Mouse (Mus musculus): ENCODE measurements around the gene Brd3os. TPM values are rescaled to one million over a fixed set of nuclear protein-coding genes. Genes with fewer than 3 reads are reported as not detected.

The Brd3os gene
- 12.4 and 15.2 TPM in 2 replicates for polyA plus RNA-seq (2012; rRNA removed)

GRCm38 (mm10) chr2:27441767-27442707, at the start of gene Brd3os:
Brd3os (plus strand) TSS chr2:27442324.
- DNase-seq (ENCODE audit: low read depth): peak; percentile 79

- no peak for DNase-seq (ENCODE audit: low read depth)
Measured at GRCm38 (mm10) chr2:27394158-27394832, 47.8 kb upstream of the Brd3os start.

DNA sequence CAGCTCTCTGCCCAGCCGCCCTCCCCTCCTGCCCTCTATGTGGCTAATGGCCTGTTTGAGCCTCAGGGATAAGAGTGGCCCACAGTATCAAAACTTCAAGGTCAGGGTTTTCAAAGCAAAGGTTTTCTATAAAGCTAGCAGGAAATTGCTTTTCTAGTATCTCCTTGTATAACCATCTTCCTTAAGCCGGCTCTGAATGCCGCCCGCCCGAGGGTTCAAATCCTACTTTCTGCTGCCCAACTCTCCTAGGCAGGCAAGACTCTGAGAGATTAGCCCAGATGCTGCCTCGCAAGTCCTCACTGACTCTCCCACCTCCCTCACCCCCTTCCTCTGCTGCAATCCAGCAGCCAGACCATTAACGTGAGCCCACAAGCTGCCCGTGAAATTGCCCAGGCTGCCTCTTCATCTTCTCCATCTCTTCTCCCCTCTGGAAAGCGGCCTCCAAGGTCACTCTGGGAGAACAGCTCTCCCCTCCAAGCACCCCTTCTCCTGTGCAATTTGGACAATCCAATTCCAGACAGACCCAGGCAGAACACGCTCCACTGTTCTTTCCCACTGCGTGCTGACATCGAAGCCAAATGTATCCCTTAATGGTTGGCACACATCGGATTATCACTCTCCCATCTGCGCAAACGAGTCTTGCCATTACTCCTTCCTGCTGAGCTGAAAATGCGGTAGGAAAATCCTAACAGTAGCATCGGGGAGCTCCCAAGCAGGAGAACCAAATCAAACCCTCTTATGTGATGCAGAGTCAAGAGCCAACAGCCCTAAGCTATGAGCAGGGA, 45.3 kb upstream of the Brd3os start:
- DNase-seq (ENCODE audit: low read depth): no peak

DNA sequence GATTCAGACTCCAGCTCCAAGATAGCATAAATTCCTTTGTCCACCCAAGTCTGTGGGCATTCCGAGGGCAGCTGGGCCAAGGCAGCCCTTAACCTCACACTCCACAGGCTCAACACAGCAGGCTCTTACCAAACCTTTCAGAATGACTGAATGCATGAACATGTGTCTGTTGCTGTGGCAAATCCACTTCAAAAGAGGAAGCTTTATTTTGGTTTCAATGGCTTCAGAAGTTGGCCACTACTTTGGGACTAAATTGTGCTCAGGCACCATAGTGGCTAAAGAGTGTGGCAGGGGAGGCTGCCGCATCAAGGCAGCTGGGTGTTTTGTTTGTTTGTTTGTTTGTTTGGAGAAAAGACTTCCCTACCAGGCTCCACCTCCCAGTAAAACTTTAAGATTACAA, 42.0 kb upstream of the Brd3os start:
- no peak for DNase-seq (ENCODE audit: low read depth)

DNA sequence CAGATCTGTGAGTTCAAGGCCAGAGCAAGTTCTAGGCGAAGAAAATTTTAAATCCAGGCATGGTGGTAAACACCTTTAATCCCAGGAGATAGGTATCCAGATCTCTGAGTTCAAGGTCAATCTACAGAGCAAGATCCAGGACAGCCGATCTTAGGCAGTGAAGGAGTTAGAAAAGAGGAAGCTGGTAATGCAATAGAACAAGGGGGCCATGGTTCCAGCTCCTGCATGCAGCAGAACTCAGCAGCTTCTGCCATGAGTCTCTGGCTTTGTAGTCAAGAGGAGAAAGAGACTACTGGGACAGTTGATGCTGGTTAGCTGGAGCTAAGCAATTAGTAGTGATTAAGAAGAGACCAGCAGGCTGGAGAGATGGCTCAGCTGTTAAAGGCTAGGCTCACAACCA, 40.6 kb upstream of the Brd3os start:
- DNase-seq (ENCODE audit: low read depth): no peak

DNA sequence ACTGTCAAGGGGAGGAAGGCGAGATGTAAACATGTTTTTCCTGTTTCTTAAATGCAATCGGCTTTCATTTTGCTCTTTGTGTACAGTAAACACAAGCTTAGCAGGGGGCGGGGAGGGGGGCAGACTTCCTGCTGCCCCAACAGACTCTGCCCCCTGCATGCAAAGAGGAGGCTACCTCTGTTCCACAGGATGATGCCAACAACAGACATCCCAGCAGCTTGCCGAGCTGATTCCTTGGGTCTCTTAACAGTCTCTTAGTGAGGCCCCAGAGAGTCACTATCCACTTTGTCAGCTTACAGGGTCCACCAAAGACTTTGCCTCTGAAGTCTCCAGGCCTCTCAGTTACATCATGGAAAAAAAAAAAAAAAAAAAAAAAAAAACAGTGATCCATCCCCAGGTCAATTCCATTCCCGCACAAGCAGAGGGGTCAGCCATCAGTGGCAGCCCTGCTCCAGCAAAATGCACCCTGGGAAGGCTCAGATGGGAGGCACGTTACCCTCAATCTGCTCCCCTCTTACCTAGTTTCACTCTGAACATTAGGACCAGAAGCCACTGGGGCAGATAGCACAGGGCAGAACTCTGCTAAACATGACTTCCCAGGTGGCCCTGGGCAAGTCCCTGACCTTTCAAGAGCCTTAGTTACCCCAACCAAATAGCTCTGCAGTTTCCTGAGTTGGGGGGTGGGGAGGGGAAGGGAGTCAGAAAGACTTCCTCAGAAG, 37.6 kb upstream of the Brd3os start:
- DNase-seq (ENCODE audit: low read depth): no peak

DNA sequence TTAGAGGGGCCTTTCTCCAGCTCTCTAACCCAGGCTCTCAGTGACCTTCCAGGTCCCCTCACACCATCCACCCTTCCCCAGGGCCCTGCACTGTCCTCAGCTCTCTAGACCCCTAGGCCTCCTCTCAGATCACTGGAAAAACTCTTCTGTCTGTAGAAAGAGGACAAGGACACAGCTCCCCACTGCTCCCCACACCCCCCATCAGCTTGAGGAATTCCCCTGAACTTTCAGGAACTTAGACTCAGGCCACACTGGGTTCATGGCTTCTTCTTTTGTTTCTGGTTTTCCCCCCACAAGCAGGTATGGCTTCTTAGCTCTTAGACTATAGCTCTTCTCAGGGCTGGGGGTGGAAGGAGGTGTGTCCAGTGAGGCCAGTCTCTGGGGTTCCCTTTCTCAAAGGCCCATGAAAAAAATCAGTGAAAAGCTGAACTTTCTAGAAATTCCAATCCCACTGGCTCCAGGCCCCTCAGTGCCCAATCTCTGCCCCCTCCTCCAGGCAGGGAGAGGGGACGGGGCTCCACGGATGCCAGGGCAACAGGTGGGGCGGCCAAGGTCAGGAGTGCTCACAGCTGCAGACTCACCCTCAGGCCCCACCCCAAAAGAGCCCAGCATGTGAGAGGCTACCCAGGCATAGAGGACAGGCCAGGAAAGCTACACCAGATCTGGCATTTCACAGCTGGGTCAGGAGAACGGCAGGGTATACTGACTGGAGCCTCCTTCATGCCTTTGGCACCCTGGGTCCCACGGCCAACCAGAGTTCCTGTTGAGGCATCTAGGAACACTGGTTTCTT, 36.8 kb upstream of the Brd3os start:
- DNase-seq (ENCODE audit: low read depth): no peak

DNA sequence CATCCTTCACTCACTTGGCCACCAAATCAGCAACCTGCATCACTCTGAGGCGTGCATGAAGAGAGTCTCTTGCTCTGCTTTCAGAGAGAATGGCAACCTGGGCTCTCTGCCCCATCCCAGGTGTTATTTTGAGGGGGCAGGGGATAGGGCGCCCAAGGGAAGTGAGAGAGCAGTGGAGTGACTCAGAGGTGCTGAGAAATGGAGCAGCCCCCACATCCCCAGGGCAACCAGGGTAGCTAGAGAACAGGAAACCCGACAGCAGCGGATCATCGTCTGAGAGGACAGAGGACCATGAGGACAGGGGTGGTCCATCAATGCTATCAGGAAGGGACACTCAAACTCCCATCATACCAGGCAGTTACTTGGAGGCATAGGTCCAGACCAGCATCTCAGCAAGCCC, 35.2 kb upstream of the Brd3os start:
- no peak for DNase-seq (ENCODE audit: low read depth)

DNA sequence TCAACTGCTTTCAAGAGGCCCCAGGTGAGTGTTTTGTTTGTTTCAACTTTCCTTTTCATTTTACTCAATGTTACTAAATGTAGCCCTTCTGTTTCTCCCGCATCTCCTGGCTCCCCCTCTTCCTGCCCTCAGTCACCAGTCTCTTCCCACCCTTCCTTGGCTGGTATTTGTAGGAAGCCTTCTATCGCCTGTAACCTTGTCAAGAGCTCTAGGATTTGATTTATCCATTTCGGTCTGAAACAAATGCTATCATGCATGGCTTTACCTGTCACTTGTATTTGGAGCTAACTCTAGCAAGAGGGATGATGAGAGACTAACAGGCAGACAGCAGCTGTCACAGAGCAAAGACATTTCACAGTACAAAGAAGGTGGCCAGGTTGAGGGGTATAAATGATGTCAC, 33.9 kb upstream of the Brd3os start:
- no peak for DNase-seq (ENCODE audit: low read depth)

DNA sequence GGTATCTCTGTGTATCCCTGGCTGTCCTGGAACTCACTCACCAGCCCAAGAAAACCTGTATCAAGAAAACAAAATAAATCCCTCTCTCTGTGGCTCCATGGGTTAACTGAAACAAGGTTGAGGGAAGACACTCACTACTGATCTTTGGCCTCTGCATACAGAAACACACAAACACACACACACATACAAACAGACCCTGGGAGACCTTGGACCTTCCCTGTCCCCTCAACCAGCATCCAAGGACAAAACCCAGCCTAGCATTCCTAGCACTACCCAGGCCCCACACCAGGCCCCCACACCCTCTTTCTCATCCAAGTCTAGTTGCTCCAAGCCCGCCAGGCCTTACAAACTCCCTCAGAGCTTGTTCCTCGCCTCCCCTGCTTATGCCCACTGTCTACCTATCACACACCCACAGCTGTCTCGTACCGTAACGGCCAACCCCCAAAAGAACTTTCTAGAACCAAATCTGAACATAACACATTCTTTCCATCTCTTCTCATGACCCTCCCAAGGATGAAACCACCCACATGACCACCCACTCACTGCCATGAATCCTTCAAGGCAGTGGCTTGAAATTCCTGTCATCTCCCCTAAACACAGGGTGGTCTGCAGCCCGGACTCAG, 31.5 kb upstream of the Brd3os start:
- no peak for DNase-seq (ENCODE audit: low read depth)

- DNase-seq (ENCODE audit: low read depth): no peak
Measured at GRCm38 (mm10) chr2:27411688-27412174, 30.4 kb upstream of the Brd3os start.

- DNase-seq (ENCODE audit: low read depth): no peak
Measured at GRCm38 (mm10) chr2:27412245-27412800, 29.8 kb upstream of the Brd3os start.

- DNase-seq (ENCODE audit: low read depth): no peak
Measured at GRCm38 (mm10) chr2:27413582-27413935, 28.6 kb upstream of the Brd3os start.

DNA sequence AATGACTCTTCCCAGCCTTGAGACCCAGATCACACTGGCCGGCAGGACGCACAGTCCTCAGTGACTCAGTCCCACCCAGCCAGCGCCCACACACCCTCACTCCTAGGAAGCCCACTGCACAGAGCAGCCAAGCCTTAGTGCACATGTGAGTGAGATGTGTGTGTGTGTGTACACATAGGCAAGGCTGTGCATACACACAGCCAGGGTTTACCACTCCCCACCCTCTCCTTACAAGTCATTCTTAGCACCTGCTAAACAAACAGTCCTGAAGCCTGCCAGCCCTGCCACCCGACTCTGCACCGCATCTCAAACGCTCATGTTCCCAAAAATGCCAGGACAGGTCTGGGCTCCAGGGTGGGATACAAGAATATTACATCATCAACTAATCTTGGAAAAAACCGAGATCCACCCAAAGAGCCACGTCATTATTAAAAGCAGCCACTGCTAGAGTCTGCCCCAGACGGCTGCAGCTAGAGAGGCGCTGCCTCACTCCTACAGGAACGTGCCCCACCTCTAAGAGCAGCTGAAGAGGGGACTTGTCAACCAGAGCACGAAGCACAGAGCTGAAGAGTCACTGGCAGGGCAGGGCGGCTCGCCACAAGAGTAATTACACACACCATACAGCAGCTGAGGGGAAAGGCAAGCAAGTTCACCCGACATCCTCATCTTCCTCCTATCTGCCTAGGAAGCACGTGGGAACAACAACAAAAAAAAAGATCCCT, 28.0 kb upstream of the Brd3os start:
- DNase-seq (ENCODE audit: low read depth): no peak

DNA sequence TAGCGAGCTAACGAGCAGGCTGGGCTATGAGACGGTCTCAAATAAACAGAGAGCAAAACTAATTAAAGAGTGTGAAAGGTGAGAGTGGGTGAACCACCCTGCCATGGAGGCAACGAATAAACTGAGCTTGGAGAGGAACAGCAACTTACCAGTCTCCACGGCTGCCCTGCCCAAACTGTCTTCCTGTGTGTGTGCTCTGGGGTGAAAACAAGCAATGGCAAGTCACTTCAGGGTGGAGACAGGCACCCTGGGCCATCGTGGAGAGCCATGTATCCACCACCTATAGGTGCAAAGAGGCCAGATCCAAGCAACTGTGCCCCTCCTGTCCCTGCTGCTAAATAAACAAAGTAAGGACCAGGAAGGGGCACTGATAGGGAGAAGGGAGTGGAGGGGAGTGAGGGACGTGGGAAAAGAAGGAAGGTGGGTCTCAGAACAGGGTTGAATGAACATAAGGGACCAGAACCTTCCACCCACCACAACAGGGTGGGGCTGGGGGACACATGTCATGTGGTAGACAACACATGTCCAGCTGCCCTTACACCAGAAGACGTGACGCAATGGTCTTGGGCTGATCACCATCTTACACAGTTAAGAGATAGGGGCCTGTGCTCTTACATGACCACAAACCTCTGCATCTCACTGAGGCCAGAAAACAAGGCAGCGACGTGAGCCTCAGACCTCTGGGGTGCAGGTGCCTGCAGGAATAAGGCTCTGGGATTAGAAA, 26.9 kb upstream of the Brd3os start:
- no peak for DNase-seq (ENCODE audit: low read depth)

DNA sequence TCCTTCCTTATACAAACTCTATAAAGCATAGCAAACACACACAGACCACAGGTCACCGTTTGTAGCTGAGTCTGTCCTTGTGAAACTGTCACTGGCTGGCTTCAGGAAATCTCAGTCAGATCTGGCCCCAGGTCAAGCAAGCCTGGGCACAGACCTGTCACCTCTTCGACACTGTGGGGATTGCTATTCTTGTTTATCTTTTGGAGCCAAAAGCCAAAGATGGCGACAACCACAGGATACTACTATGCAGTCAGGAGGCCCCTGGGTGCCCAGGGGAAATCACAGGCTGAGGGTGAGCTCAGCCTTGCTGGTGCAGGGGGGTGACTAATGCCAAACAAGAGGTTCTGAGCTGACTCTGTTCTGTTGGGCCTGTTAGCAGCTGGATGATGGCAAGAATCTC, 25.7 kb upstream of the Brd3os start:
- no peak for DNase-seq (ENCODE audit: low read depth)

DNA sequence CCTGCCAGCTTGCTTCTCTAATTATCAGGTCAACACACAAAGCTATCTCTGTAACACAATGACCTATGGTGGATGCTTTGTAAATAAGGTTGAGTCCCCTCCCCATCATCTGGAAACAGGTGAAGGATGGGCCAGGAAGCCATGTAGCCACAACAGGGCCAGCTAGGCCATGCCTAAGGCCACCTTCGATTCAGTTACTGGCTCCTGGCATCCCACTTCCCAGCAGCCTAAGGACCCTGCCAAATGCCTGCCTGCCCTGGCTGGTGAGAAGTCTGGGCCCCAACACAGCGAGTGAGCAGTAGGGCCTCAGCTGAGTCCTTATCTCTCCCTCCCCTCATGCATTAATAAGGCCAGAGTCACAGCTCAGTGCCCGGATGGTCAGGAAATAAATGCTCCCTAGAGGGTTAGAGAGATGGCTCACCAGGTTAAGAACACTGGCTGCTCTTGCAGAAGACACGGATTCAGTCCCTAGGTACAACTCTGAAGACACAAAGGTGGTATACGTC, 24.4 kb upstream of the Brd3os start:
- DNase-seq (ENCODE audit: low read depth): no peak

GRCm38 (mm10) chr2:27418577-27419070, 23.5 kb upstream of the Brd3os start:
- no peak for DNase-seq (ENCODE audit: low read depth)

All from gonadal fat pad, adult 2 months (tissue).